Mouse (Mus musculus): ENCODE measurements around the gene Tuba4a.
"Not testable (repeated sequence)": the region's sequence is repeated elsewhere in the genome, so short reads cannot be mapped to it uniquely, and the experiment has no call there.

Tuba4a gene

GRCm38 (mm10) chr1:75234606-75235005, 14.9 kb upstream of the Tuba4a start:
- DNase-seq, result peak; percentile 76 to 82

- not testable (repeated sequence) for DNase-seq
Observed at GRCm38 (mm10) chr1:75232489-75232888, 12.8 kb upstream of the Tuba4a start.

DNA sequence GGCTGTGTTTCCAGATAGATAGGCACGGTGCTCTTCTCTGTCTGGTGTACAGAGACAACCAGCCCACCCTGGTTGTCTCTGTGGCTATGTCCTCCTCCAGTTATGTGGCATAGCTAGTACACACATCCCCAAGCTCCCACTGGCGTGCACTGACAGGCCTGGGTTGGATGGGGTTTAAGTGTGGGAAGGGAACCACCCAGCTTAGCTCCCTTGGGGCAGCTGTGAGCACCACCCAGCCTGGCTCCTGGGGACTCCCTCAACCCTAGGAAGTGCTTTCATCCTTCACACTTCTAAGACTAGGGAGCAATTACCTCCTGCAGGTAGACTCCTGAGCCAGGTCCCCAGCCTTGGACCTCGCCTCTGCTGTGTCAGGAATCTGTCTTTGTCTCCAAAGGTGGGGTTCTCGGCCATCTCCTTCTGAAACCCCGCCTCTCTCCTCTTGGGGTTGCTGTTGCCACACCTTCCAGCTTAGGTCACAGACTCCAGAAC, 12.0 kb upstream of the Tuba4a start, which contains the start of gene A630095N17Rik:
Gene A630095N17Rik, minus strand, starts transcription at position 439 of the 489 bp plus-strand sequence.
- DNase-seq, result no peak

DNA sequence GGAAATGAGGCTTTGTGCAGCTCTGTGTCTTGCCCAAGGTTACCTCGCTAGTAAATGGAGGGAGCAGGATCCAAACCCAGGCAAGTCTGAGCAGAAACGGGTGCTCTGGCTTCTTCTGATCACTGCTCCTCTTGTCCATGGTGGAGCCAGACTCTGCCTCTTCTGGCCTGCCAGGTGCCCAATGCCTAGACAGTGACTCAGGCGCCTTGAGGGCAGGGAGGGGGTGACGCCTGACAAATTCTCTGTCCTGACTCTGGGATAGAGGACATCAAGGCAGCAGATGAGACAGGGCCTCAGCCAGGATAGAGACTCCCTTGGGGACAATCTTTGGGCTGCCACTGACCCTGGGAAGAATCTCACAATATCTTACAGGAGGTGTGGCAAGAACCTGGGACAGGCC, 11.6 kb upstream of the Tuba4a start:
- DNase-seq, result no peak

- no peak for DNase-seq
Observed at GRCm38 (mm10) chr1:75230335-75230994, 10.8 kb upstream of the Tuba4a start.

DNA sequence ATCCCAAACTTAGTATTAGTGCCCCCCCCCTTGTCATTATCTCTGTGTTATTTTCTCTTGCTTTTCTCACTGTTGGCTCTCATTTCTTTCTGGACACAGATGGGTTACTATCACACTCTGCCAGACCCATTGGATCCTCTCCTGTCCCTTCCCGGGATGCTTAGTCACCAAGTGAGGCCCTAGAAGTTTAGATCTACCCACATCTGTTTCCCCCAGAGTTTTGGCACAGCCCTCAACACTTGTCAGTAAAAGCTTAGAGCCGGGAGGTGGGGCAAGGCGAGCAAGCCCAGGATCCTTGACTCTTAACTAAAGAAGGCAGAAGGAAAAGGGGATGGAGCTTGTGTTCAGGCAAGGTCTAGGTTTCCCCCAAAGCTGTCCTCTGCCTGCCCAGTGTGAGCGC, 9.5 kb upstream of the Tuba4a start:
- no peak for DNase-seq

GRCm38 (mm10) chr1:75227653-75228052, 8.0 kb upstream of the Tuba4a start:
- no peak for DNase-seq

- no peak for DNase-seq
Observed at GRCm38 (mm10) chr1:75226138-75226537, 6.5 kb upstream of the Tuba4a start.

DNA sequence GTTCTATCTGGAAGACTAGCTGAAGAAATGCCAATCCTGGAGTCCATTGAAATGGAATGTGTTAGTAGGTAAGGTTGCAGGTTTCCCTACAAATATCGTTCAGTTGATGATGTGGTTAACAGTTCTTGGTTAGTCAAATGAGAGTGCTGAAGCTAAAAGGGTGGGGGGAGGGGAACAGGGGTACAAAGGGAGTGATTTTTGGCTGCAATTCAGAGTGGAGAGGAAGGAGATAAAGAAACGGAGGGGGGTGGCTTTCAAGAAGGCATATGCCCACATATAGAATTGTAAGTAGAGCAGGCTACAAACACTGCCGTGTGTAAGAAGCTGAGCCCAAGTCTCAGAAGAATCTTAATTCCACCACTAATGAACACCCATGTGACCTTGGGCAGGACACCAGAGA, 5.8 kb upstream of the Tuba4a start:
- DNase-seq, result no peak

GRCm38 (mm10) chr1:75223532-75223931, 3.9 kb upstream of the Tuba4a start:
- DNase-seq, result no peak

DNA sequence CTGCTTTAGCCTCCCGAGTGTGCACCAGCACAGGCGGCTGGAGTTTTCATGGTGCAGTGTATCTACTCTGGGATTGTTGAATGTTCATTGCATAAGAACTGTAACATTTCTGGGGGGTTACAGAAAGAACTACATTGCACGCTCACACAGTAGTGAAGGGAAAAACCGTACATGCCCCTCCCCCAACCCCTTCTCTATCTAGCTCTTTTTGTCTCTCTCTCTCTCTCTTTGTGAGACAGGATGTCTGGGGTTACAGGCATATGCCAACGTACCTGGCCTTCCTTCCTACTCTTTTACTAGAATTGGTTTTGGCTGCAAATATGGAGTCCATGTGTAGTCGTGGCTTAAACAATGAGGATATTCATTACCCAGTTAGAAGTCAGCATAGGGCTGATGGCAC, 3.3 kb upstream of the Tuba4a start:
- DNase-seq, result no peak

- no peak for DNase-seq
Observed at GRCm38 (mm10) chr1:75221538-75221937, 1.9 kb upstream of the Tuba4a start.

- DNase-seq, result peak; percentile 90 to 93
Observed at GRCm38 (mm10) chr1:75219078-75219477, 587 bp downstream of the Tuba4a start.

DNA sequence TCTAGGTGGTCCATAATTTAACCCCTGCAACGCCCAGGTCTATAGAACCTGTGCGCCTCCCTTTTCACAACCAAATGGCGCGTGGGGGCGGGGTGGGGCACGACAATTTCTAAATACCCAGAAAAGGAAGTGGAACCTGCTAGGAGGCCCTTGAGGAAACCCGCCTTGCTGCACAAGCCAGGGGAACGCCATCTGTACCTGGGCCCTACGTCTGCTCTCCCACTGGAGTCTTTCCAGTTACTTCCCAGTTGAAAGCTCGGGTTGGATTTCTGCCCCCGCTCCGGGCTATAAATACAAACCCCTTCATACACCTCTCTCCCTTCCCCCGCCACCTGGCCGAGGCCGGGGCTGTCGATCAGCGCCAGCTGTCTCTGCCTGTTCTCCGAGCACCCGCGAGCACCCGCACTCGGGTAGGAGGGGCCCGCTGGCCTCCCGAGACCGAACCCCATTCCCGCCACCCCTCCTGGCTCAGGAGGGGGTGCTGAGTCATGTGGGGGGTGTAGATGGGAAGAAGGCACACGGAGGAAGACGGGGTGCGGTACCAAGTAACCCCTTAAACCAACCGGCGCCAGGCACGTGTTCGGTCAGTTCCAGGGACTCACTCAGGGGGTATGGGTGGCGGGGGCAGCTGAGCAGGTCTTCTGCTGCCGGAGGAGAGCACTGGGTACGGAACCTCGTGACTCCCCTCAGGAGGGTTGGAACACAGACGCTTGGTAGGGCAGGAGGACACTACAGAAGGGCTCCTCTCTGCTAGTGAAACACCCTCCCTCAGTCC, 1.3 kb downstream of the Tuba4a start:
- DNase-seq, result peak; percentile 41 to 45

GRCm38 (mm10) chr1:75217893-75218226, 1.8 kb downstream of the Tuba4a start:
- no peak for DNase-seq

DNA sequence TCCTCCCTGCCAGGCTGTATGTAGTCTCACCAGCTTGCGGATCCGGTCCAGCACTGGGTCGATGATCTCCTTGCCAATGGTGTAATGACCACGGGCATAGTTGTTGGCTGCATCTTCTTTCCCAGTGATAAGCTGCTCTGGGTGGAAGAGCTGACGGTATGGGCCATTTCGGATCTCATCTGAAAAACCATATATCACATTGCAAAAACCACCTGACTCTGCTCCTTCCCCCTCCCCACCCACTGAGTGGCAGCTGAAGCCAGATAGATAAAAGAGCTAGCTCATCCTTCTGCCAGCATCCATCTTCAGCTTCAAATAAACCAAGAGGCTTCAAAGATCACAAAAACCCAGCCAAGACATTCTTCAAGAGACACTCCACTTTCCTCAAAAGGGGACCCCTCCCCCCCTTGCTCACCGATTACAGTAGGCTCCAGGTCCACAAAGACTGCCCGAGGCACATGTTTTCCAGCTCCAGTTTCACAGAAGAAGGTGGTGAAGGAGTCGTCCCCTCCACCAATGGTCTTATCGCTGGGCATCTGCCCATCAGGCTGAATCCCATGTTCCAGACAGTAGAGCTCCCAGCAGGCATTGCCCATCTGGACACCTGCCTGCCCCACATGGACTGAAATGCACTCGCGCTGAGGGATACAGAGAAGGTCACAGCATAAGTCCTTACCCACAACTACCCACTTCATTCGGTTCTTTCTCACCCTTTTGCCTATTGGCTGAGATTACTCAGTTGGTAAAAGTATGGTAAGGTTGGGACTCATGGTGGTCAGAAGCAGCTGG, 2.7 kb downstream of the Tuba4a start:
- no peak for DNase-seq

DNA sequence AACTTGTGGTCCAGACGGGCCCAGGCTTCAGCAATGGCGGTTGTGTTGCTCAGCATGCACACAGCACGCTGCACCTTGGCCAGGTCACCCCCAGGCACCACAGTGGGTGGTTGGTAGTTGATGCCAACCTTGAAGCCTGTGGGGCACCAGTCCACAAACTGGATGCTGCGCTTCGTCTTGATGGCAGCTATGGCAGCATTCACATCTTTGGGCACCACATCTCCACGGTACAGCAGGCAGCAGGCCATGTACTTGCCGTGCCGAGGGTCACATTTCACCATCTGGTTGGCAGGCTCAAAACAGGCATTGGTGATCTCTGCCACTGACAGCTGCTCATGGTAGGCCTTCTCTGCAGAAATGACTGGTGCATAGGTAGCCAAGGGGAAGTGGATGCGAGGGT, 3.9 kb downstream of the Tuba4a start:
- DNase-seq, result no peak

- DNase-seq, result peak; percentile 43 to 68
Observed at GRCm38 (mm10) chr1:75214886-75215285, 4.8 kb downstream of the Tuba4a start.

DNA sequence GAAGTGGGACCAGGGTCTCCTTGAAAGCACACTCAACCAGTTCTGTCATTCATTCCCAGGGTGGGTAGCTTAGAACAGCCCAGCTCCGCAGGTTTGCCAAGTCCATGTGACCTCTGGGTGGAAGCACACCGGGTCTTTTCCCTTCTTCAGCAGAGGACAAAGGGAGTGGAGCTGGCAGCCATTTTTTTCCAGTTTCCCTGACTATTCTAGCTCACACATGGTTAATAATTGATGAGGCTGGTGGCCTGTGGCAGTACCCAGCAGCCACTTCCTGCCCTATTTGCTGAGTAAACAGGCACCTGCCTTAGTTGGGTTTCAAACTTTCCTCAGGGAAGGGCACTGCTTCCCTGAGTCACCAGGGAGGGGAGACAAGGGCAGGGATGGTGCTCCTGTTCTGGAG, 5.2 kb downstream of the Tuba4a start:
- peak; percentile 59 to 79 for DNase-seq

DNA sequence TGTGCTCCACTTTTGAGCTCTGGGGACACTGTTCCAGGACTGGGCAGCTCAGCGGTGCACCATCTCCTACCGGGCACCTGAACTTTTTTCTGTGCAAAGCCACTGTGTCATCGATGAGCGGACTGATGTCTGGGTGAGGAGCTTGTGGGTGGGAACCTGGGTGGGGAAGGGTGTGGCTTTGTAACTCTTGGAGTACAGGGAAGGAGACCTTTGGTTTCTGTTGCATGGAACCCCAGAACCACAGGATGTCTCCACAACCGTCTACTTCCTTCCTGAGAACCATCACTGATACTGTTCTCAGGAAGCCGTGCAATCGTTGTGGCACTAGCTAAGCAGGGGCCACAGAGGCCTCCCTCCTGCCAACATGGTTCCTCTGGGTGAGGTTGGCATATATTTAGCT, 6.6 kb downstream of the Tuba4a start:
- DNase-seq, result no peak

DNA sequence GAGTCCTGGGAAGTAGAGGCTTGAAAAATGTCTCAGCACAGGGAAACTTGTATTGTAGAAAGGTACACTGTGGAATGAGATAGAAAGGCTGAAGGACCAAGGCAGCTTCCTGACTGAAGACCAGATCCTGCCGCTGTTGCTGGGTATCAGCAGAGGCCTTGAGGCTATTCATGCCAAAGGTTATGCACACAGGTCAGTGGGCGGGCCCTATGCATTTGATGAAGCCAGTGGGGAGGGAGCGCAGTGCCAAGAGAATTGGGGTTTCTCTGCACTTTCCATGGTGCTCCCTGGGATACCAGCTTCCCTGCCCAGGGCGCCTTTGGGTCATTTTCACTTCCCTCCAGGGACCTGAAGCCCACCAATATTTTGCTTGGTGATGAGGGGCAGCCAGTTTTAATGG, 7.1 kb downstream of the Tuba4a start:
- no peak for DNase-seq

GRCm38 (mm10) chr1:75211141-75211708, 8.4 kb downstream of the Tuba4a start:
- DNase-seq, result no peak

Data from kidney, postnatal 4 days (tissue).